Mouse (Mus musculus) thymus, adult 2 months (tissue): ENCODE measurements around the gene Frzb. TPM values are rescaled to one million over a fixed set of nuclear protein-coding genes. Genes with fewer than 3 reads are reported as not detected.

Experiments
- DNase-seq: peaks from one replicate; pipeline ENCODE4 v3.0.0; 2021
- H3K27ac ChIP-seq: fragments of 200-500 bp; 2 replicates; pipeline ENCODE4 v1.5.1; 2012; ENCODE audit warnings: low read length, control low read depth; ENCODE audit not compliant: control insufficient read depth, insufficient read depth
- H3K27me3 ChIP-seq: fragments of 200-500 bp; 2 replicates; pipeline ENCODE4 v1.6.1; 2012; ENCODE audit warnings: mild to moderate bottlenecking, low read length, moderate library complexity, mixed read lengths; ENCODE audit not compliant: control insufficient read depth, insufficient read depth
- H3K36me3 ChIP-seq: fragments of 200-500 bp; 2 replicates; pipeline ENCODE4 v1.6.1; 2012; ENCODE audit warnings: mild to moderate bottlenecking, low read length, moderate library complexity; ENCODE audit not compliant: control insufficient read depth, insufficient read depth
- H3K4me1 ChIP-seq: fragments of 200-500 bp; replicated peaks from 2 replicates; pipeline ENCODE4 v1.6.1; 2012; ENCODE audit warnings: low read length; ENCODE audit not compliant: control insufficient read depth, insufficient read depth
- H3K4me3 ChIP-seq: fragments of 200-500 bp; 2 replicates; pipeline ENCODE4 v1.5.1; 2012; ENCODE audit warnings: mild to moderate bottlenecking, low read length, control low read depth, moderate library complexity; ENCODE audit not compliant: control insufficient read depth, insufficient read depth
- CTCF ChIP-seq: fragments of 200-500 bp; IDR thresholded peaks from 2 replicates; pipeline ENCODE4 v1.5.1; 2012; ENCODE audit warnings: mild to moderate bottlenecking, control low read depth, low read length, moderate library complexity, borderline replicate concordance; ENCODE audit not compliant: control insufficient read depth, poor library complexity, insufficient read depth; ENCODE audit errors: extremely low read depth
- POLR2A ChIP-seq: fragments of 200-500 bp; IDR thresholded peaks from 2 replicates; pipeline ENCODE4 v1.6.1; 2012; ENCODE audit warnings: mild to moderate bottlenecking, low read length, control low read depth, moderate library complexity; ENCODE audit not compliant: control insufficient read depth, poor library complexity, insufficient read depth; ENCODE audit errors: extremely low read depth
- WGBS: fragments of 180-500 bp; shearing (Covaris S2); methylation state at CpG from one replicate; pipeline ENCODE4 v1.1.7; 2018; 5-methylcytosine and 5-hydroxymethylcytosine counted together
- polyA plus RNA-seq: library from polyadenylated mRNA; depleted of rRNA; stranded (reverse); fragments of >200 nt; gene quantifications from 2 replicates; pipeline ENCODE4 v1.2.3, GENCODE M21; 2012

Gene Frzb
- polyA plus RNA-seq, 1 experiment: 0.32 TPM

- no peak for TF ChIP-seq CTCF
- no peak for DNase-seq
- 94% methylated on average over 2 of the region's 2 CpGs for WGBS
These were observed 3.5 kb downstream of the Frzb start for GRCm38 (mm10) chr2:80443962-80444361.

GRCm38 (mm10) chr2:80441386-80441785, 6.0 kb downstream of the Frzb start:
- Histone ChIP-seq H3K4me1 (no peaks in the 10 kb centered on the region), H3K4me3 (no peak overlapping the region), H3K27me3 (no peaks in the 10 kb centered on the region; the same call in 1 of the 2 replicates), H3K36me3 (no peaks in the 10 kb centered on the region), H3K27ac (no peak overlapping the region)
- DNase-seq: no peak
- over 99% methylated on average over 3 of the region's 3 CpGs for WGBS
- TF ChIP-seq CTCF (no peak), POLR2A (no peak)

More at GRCm38 (mm10) chr2:80443962-80444361, 3.5 kb downstream of the Frzb start:
- Histone ChIP-seq H3K27ac (no peak overlapping the region), H3K27me3 (peaks cover 15% of the 10 kb centered on the region), H3K4me3 (no peak overlapping the region), H3K36me3 (no peaks in the 10 kb centered on the region), H3K4me1 (no peaks in the 10 kb centered on the region; the same call in 1 of the 2 replicates)

- no peaks in the 10 kb centered on the region for H3K27me3 ChIP-seq
- TF ChIP-seq CTCF (no peak), POLR2A (no peak)
- H3K4me1 ChIP-seq: no peaks in the 10 kb centered on the region
- H3K36me3 ChIP-seq: no peaks in the 10 kb centered on the region
- no peak overlapping the region for H3K27ac ChIP-seq
- DNase-seq: no peak
- 84% methylated on average over 3 of the region's 3 CpGs for WGBS
- H3K4me3 ChIP-seq: no peak overlapping the region
These were observed 8.6 kb downstream of the Frzb start for GRCm38 (mm10) chr2:80438854-80439253.

- WGBS: 85% methylated on average over 2 of the region's 2 CpGs
- TF ChIP-seq POLR2A (no peak), CTCF (no peak)
- Histone ChIP-seq H3K4me3 (no peak overlapping the region), H3K27ac (no peak overlapping the region), H3K27me3 (no peaks in the 10 kb centered on the region), H3K4me1 (no peaks in the 10 kb centered on the region), H3K36me3 (no peaks in the 10 kb centered on the region)
- no peak for DNase-seq
These were observed 10.0 kb downstream of the Frzb start for GRCm38 (mm10) chr2:80437401-80437800.

GRCm38 (mm10) chr2:80434783-80435572, 12.4 kb downstream of the Frzb start:
- H3K4me1 ChIP-seq: no peaks in the 10 kb centered on the region
- no peak overlapping the region for H3K27ac ChIP-seq
- no peaks in the 10 kb centered on the region for H3K27me3 ChIP-seq
- WGBS: 77% methylated on average over 11 of the region's 11 CpGs
- no peak for TF ChIP-seq POLR2A
- TF ChIP-seq CTCF: no peak
- DNase-seq: no peak
- no peak overlapping the region for H3K4me3 ChIP-seq
- no peaks in the 10 kb centered on the region for H3K36me3 ChIP-seq

- no peak overlapping the region for H3K27ac ChIP-seq
- H3K4me3 ChIP-seq: no peak overlapping the region
- TF ChIP-seq POLR2A (no peak), CTCF (no peak)
- no peaks in the 10 kb centered on the region for H3K27me3 ChIP-seq
- no peaks in the 10 kb centered on the region for H3K4me1 ChIP-seq
- WGBS: 91% methylated on average over 6 of the region's 6 CpGs
- no peak for DNase-seq
- no peaks in the 10 kb centered on the region for H3K36me3 ChIP-seq
These were observed 14.1 kb downstream of the Frzb start for GRCm38 (mm10) chr2:80433254-80433876.
